Mouse (Mus musculus) embryonic stem cell, embryonic (primary cell): Measurements from ENCODE around the gene Tspan9.

Experiments
- CTCF ChIA-PET, 4 experiments: fragments of 300-600 bp in 2 of 4; fragments of 350-600 bp in 2 of 4; sonication (Branson Sonifier 250); formaldehyde crosslinking; loops; one replicate each; lab custom pipeline; 2022; ENCODE audit warnings: inconsistent platforms in 2 of 4; lab: Charles Lee
- POLR2A ChIA-PET, 4 experiments: fragments of 300-600 bp in 2 of 4; fragments of 350-600 bp in 2 of 4; sonication (Branson Sonifier 250); formaldehyde crosslinking; loops; one replicate each; lab custom pipeline; 2022; ENCODE audit warnings: antibody characterized with exemption in 4 of 4, inconsistent platforms in 1 of 4; lab: Charles Lee

The Tspan9 gene

DNA sequence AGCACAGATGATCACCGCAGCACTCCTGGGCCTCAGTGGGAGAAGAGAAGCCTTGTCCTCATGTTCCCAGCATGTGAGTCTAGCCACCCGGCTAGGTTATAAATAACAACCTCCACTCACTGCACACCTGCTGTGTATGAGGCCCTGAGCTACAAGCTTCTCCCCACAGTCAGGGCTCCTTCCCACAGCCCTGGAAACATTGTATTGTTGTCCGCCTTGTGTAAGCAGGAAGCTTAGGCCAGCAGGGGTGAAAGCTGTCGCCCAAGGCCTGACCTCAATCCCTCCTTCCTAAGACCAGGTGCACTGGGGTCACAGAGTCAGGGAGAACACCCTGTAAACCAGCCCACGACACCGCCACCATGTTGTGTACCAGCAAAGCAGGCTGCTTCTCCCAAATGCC, 2.7 kb downstream of the Tspan9 start:
- POLR2A ChIA-PET, result interaction anchor here in 3 of 4 experiments (0.8 to 1.4 kb wide), 7 partner anchors 12 to 115 kb away, joined by 3 to 4 read pairs (median 3); no protein-coding TSS in a partner anchor
- CTCF ChIA-PET, result interaction anchor here in 1 of 4 experiments (0.6 to 0.8 kb wide), 2 partner anchors 40 to 112 kb away, joined by 3 read pairs; no protein-coding TSS in a partner anchor

DNA sequence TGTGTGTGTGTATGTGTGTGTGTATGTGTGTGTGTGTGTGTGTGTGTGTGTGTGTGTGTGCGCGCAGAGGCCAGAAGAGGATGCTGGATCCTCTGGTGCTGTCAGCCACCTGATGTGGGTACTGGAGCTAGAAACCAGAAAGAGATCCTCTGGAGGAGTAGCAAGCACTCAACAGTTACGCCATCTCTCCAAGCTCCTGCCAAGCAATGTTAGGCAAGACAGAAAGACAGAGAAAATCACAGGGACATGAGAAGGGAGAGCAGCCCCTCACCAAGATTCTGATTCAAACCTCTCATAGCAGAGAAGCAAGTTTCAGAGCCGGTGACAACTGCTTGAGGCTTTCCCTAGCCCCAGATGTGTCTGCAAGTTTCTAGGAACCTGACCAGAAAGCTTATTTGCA, 5.5 kb downstream of the Tspan9 start:
- ChIA-PET CTCF (interaction anchor here in 1 of 4 experiments (0.7 kb wide), 1 partner anchor 342 kb away, joined by 3 read pairs; no protein-coding TSS in a partner anchor), POLR2A (interaction anchor here in 1 of 4 experiments (0.7 kb wide), 1 partner anchor 63 kb away, joined by 3 read pairs; no protein-coding TSS in a partner anchor)

DNA sequence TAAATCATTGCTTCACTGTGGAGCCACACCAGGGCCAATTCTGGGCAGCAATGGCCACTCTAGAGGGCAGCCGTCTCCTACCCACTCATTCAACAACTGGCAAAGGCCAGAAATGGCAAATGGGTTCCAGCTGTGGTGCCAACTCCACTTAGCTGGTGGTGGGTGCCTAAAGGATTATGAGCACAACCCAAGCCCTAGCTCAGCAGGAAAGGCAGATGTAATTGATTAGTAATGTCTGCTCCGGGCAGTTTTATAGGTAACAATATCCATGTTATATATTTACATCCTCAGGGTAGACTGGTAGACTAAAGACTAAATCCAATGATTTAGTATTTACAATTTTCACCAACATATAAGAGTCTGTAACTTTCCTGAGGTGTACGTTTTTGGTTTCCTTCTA, 6.7 kb downstream of the Tspan9 start:
- ChIA-PET POLR2A (interaction anchor here in 1 of 4 experiments (0.7 kb wide), 1 partner anchor 363 kb away, joined by 5 read pairs; no protein-coding TSS in a partner anchor), CTCF (no interaction called here)

DNA sequence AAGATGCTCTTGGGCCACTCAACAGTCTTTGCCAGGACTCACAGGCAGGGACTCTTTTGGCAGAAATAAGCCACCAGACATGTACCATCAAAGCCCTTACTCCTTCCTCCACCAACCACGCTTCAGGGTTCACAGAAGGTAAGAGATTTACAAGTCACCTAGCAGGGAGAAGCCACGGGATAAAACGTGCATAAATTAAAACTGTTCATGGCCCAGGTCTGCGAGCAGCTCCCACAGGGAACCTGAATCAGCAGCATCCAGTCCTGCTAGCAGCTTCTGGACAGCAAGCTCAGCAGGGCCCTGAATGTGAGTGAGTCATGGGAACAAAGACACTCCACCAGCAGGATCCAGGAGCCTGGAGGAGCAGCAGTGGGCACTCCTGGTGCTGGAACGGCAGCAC, 7.9 kb downstream of the Tspan9 start:
- CTCF ChIA-PET, result interaction anchor here in 1 of 4 experiments (0.7 kb wide), 1 partner anchor 107 kb away, joined by 3 read pairs; no protein-coding TSS in a partner anchor
- POLR2A ChIA-PET, result interaction anchor here in 3 of 4 experiments (0.6 to 2.6 kb wide), 5 partner anchors 19 to 216 kb away, joined by 3 to 14 read pairs (median 4); no protein-coding TSS in a partner anchor

DNA sequence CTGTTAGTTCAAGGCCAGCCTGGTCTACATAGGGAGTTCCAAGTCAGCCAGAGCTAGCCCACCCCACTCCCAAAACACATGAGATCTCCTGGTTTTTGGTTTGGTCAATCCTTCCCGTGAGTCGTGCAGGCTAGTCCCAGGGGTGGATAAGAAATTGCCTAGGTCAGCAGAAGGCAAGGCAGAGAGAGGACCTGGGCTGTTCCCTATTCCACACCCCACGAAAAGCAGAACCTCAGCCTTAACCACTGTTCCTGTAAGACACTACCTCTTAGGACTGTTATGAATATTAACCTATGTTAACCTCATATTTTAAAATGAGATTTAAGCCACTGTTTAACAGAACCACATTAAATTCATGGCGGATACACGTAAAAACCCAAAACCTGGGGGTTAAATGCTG, 8.4 kb downstream of the Tspan9 start:
- ChIA-PET POLR2A (interaction anchor here in 3 of 4 experiments (0.6 to 2.6 kb wide), 4 partner anchors 18 to 216 kb away, joined by 3 to 14 read pairs (median 4); no protein-coding TSS in a partner anchor), CTCF (interaction anchor here in 1 of 4 experiments (0.7 kb wide), 1 partner anchor 107 kb away, joined by 3 read pairs; no protein-coding TSS in a partner anchor)

DNA sequence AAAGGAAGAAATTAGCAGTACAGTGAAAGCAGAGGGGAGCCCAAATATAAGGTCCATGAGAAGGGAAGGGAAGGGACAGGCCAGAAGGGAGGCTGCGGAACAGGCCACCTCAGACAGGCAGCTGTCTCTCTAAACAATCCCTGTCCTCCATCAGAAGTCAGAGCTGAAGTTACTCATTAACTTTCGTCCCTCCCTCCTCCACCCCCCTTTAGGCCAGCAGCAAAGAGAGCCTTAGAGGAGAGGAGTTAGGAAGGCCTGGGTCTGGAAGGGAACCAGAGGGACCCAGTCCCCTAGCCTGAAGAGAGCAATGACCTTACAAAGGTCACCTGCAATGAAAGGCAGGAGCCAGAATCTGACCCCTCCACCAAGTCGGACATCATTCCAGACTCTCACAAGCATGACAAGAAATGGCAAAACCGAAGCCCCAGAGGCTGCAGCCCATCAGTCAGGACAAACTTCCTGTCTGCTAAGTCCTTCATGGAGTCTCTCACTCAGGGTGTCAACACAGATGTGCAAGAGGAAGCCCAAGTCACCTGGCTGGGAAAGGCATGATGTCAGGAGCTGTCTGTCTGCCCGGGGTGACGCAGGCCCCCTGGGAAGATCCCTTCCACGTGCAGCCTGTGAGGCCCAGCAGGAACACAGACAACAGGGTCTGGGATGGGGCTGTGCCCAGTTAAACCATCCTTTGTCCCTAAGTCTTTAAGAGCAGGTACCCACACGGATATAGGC, 9.0 kb downstream of the Tspan9 start:
- CTCF ChIA-PET, result interaction anchor here (0.5 to 1.0 kb wide), 6 partner anchors 10 to 291 kb away, joined by 3 to 4 read pairs (median 3); no protein-coding TSS in a partner anchor
- POLR2A ChIA-PET, result interaction anchor here in 3 of 4 experiments (0.6 to 2.6 kb wide), 11 partner anchors 8 to 181 kb away, joined by 3 to 14 read pairs (median 4); no protein-coding TSS in a partner anchor

DNA sequence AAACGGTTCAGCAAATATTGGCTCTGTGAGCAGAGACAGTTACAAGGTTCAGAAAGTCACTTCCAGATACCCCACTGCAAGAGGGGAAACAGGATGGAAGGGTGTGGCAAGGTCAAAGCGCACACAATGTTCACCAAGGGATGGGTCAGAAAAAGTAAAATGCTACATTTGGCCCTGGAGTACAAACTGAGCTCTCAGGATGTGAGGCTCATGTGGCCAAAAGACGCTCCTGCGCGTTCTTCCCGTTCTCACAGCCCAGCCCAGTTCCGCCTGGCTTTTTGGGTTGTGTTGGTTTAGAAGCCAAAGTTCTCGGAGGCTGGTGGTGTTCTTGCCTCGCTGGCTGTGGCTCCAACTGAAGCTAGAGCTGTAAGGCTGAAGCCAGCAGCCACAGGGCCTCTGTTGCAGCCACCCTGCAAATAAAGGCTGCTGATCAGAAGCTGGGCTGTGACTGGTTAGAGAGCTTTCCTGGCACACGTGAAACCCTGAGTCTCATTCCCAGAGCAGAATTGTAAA, 9.7 kb downstream of the Tspan9 start:
- ChIA-PET CTCF (interaction anchor here (0.5 to 1.0 kb wide), 6 partner anchors 10 to 291 kb away, joined by 3 to 4 read pairs (median 3); no protein-coding TSS in a partner anchor), POLR2A (interaction anchor here in 3 of 4 experiments (0.6 to 2.6 kb wide), 10 partner anchors 8 to 180 kb away, joined by 3 to 14 read pairs (median 4); no protein-coding TSS in a partner anchor)

DNA sequence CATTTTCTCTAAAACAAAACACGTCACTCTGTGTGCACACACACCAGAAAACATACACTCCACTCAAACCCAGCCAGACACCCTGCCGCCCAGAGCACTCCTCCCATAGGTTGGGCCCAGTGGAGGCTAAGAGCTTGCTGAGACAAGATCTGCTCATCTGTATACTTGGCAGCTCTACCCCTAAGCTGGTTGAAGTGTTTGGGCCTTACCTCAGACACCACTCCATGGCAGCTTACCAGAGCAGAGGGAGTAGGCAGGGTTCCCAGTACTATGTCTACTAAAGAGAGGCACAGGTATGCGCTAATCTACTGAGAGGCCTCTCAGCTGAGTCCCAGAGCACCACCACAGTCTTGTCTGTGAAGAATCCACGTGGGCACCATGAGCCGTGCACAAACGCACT, 10.8 kb downstream of the Tspan9 start:
- ChIA-PET CTCF (interaction anchor here in 2 of 4 experiments (0.6 to 1.3 kb wide), 3 partner anchors 50 to 104 kb away, joined by 3 to 5 read pairs (median 5); no protein-coding TSS in a partner anchor), POLR2A (interaction anchor here in 3 of 4 experiments (0.6 to 2.6 kb wide), 10 partner anchors 12 to 68 kb away, joined by 3 to 14 read pairs (median 4); no protein-coding TSS in a partner anchor)

DNA sequence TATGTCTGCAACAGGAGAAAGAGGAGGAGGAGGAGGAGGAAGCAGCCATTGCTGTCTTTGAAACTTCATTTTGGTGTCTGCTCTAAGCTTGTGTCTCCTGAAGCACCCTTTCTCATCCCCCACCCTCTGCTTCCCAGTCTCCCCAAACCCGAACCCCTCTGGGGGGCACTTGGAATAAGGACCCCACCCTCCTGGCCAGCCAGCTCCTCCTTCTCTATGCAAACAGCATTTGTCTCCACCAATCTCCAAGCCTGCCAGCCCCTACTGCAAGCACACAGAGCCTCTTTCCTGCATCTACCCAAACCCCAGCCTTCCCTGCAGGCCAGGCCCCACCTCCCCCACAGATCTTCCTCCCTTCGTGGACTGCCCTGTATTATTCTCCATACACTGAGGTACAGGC, 12.0 kb downstream of the Tspan9 start:
- POLR2A ChIA-PET, result no interaction called here
- CTCF ChIA-PET, result interaction anchor here in 1 of 4 experiments (0.7 kb wide), 1 partner anchor 16 kb away, joined by 3 read pairs; no protein-coding TSS in a partner anchor

DNA sequence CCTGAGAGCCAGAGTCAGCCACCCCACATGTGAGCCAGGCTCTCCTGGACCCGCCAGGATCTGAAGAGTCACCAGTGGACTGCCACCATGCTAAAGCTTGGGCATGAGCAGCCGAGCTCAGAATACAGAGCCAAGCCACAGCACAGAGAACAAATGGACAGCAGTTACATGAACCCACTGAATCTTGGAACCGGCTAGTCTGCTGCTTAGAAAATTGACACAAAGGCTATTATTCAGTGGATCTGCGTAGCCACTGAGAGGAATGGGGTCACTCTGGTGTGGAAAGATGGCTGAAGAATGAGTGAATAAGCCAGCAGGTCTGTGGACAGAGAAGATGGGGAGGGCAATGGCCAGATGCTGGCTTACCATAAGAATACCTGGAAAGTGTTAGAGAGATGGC, 12.7 kb downstream of the Tspan9 start:
- ChIA-PET POLR2A (interaction anchor here in 1 of 4 experiments (1.5 kb wide), 1 partner anchor 9 kb away, joined by 4 read pairs; no protein-coding TSS in a partner anchor), CTCF (no interaction called here)

DNA sequence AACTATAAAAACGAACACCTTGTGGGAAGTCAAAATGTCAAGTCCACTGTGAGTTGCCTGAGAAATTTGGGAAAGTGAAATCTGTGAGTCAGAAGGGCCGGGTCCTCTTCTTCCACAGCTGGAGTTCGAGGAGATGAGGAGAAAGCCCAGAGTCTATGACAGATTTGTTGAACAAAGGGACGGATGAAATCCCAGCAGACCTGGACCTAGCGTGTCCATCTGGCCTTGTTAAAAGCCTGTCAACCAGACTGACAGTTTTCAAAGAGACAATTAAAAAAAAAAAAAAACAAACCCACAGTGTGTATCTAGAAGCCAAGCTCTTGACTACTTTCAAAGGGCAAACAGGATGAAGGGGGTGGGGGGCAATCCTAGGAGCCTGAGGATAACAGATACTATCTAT, 14.0 kb downstream of the Tspan9 start:
- POLR2A ChIA-PET, result interaction anchor here (0.5 to 1.5 kb wide), 8 partner anchors 8 to 308 kb away, joined by 3 to 6 read pairs (median 4); partner anchors contain the start of gene Tspan9 (in 1 of the 4)
- CTCF ChIA-PET, result no interaction called here

DNA sequence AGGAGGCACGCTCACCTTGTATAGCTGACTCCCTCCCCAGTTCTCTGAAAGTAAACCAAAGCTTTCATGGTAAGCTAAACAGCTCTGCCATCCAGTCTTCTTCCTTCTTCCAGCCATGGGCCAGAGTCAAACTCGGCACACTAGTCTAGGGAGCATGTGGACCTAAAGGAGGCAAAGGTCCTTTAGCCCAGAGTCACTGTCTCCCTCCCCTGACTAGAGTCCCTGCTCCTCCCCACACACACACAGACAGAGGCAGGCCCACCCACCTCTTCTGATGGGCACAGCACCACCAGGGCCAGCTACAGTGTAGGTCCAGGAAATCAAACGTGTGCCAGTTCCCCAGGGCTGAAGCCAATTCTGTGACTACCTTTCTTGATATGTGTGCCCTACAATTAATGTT, 16.1 kb downstream of the Tspan9 start:
- ChIA-PET CTCF (no interaction called here), POLR2A (interaction anchor here in 1 of 4 experiments (0.7 kb wide), 1 partner anchor 24 kb away, joined by 3 read pairs; no protein-coding TSS in a partner anchor)

DNA sequence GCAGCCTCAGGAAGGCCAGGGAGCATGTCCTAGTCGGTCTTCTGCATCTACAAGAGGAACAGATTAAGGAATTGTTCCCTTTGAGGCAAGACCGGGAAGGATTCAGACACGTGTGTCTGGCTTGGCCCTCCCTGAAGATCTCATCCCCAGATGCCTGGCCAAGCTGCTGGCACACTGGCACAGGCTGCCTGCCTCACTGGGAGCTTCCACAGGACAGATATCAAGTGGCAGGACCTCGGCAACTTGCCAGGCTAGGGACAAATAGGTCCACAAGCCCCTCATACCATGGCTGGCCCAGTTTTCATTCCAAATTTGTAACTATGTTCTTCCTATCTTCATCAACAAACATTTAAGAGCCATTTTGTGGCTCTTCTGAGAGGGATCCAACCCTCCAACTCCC, 16.5 kb downstream of the Tspan9 start:
- POLR2A ChIA-PET, result interaction anchor here in 1 of 4 experiments (0.5 to 0.7 kb wide), 2 partner anchors 23 to 691 kb away, joined by 3 read pairs; no protein-coding TSS in a partner anchor
- CTCF ChIA-PET, result no interaction called here

DNA sequence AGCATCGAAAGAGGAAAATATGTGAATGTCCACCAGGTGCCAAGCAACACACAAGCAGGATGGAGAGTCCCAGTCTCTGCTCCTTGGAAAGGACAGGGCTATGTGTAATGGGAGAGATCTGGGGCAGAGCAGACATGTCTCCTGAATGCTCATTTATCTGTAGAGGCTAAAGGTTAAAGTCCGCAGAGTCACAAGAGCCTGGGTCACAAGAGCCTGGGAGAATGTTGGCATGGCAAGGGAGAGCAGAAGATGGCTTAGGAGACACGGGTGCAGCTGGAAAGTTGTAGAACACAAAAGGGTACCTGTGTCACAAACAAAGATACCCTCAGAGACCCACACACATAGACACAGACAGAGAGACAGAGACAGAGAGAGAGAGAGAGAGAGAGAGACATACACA, 17.9 kb downstream of the Tspan9 start:
- ChIA-PET CTCF (no interaction called here), POLR2A (no interaction called here)

DNA sequence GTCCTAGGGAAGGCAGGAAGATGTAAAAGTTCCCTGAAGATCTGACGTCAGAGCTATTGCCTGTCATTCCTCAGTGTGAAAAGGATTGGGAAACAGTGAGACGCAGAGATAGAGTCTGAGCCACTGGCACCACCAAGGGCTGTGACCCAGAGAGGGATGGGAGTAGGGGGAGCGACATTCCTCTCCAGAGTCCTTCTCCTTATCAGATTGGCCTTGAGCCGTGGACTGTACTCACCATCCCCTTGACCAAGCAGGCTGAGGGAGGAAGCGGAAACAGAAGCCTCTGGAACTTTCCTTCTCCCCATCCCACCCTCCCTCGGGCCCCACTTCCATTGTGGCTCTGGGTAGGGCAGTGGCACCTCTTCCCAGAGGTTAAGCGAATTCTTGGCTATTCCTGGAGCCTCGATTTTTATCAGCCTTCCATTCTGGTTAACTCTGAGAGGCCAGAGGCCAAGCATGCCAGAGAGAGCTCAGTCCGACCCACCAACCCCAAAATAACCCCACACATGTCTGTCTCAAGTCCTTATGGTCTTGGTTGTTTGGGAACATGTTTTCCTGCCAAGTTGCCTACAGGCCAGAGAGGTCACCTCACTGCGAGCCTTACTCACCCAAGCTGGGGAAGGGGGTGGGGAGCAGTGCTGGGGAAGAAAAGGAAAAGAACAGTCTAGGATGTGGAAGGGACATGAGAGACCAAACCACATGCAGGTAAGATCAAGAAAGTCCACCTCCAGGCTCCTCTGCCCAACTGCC, 19.0 kb downstream of the Tspan9 start:
- POLR2A ChIA-PET, result no interaction called here
- CTCF ChIA-PET, result no interaction called here

DNA sequence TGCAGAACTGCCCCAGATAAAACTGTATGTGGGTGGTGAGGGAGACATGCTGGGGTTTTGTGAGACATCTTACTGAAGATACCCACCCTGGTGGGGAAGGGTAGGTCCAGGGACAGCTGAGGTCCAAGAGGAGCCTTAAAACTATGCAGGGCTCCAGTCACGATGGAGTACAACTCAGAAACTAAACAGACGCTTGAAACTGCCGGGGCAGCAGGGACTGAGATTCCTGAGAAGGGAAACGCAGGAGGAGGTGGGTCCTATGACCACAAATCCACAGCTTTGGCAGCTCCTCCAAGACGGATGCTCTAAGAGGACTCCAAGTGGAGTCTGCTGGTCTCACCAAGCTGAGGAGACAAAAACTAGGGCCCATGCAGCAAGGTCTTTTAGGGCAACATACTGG, 21.3 kb downstream of the Tspan9 start:
- CTCF ChIA-PET, result no interaction called here
- POLR2A ChIA-PET, result interaction anchor here in 1 of 4 experiments (1.0 to 2.0 kb wide), 2 partner anchors 8 to 233 kb away, joined by 4 read pairs; no protein-coding TSS in a partner anchor

DNA sequence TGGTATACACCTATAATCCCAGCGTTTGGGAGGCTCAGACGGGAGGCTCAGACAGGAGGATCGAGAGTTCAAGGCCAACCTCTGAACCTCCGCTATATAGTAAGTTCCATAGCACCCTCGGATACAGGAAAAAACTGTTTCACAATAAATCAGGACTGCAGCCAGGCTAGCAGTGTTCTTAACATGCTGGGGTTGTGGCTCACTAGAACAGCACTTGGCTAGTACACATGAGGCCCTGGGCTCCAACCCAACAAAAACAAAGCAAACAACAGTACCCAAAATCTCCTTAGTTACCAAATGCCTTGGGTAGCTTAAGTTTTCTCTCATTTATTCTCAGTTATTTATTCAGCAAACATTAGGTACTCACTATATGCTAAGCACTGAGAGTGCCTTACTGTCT, 21.7 kb downstream of the Tspan9 start:
- POLR2A ChIA-PET, result interaction anchor here in 1 of 4 experiments (2.0 kb wide), 1 partner anchor 8 kb away, joined by 4 read pairs; no protein-coding TSS in a partner anchor
- CTCF ChIA-PET, result no interaction called here

DNA sequence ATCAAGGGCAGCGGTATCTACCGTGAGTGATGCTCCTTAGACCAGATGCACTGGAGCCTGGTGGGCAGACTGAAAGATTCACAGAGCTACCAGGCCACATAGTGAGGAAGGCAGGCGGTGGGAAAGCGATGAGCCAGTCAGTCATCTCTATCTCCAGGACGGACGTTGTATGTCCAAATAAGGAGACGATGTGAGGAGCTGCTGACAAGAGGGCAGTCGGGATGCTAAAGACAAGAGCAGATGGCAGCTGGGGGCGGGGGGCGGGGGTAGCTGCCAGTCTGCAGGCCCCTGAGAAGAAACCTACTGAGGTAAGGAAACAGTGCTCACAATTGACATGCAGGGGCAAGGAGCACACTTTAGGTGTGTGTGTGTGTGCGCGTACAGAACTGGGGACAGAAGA, 22.6 kb downstream of the Tspan9 start:
- ChIA-PET CTCF (interaction anchor here in 2 of 4 experiments (0.6 to 0.9 kb wide), 3 partner anchors 86 to 537 kb away, joined by 4 to 5 read pairs (median 4); no protein-coding TSS in a partner anchor), POLR2A (interaction anchor here (0.5 to 2.0 kb wide), 8 partner anchors 9 to 967 kb away, joined by 3 to 5 read pairs (median 4); no protein-coding TSS in a partner anchor)
